Mouse (Mus musculus) skeletal muscle tissue, adult 2 months (tissue): ENCODE data around the gene Glis3.

Source experiments
- DNase-seq: peaks from one replicate; pipeline ENCODE4 v3.0.0-alpha.2; 2012; ENCODE audit warnings: low read depth, low spot score

Glis3 gene

DNA sequence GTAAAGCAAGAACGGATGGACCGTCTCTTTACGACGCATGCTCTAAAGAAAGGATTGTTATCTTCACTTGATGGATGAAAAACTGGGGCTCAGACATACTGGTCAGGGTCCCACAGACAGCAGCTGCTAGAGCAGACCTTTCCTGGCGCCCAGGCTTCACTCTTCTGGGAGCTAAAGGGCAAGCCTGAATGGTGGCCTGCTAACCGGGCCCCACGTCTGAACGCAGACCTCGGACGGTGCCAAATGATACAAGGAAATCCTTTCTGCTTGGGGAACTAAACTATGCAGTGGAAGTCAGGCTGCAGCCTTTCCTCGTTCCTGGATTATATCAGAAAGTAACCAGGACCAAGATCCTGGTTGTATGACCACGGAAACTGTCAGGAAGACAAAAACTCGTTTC lies 86.9 kb downstream of the Glis3 start:
- DNase-seq = no peak

DNA sequence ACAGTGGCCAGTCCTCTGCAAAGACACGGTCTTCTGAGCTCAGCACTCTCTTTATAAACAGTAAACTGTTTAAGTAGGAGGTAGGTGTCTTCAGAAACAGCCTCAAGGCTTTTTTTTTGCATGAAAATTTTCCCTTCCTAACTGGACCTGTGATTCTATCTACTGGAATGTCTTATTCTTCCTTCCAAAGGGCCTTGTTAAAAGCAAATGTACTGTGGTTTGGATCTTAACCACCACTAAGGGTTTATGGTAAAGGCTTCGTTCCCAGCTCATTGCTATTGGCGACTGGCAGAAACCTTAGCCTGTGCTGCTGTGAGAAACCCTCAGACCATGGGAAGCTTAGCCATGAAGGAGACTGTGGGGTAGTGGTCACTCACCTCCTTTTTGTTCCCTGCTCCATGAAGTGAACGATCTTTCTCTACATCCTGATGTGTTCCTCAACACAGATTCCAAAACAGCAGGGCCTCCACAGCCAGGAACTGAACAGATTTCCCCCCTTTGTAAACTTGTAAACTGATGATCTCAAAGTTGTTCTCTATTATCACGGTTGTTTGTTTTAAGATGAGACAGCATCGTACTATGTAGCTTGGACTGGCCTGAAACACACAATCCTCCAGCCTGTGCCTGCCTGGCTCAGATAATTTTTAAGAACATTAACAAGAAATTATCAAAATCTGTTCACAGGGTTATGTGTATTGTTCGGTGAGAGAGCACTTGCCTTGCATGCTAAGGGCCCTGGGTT lies 88.0 kb downstream of the Glis3 start:
- no peak for DNase-seq

DNA sequence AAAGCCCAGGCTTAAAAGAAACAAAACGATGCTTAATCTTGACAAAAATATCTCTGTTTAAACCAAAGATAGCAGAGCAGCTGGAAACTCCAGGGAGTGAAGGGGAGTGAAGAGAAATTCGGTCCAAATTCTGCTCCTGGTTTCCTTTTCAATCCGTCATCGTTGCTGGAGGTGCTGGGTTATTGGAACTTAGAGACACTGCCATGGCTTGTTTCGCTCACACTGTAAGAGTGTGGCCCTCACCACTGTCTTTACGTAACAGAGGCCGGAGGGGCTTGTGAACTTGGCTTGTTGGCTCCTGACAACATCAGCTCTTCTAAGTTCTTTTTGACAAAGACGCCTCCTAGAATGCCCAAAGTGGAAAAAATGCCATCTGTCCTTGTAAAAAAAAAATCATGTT lies 99.4 kb downstream of the Glis3 start:
- DNase-seq = no peak

DNA sequence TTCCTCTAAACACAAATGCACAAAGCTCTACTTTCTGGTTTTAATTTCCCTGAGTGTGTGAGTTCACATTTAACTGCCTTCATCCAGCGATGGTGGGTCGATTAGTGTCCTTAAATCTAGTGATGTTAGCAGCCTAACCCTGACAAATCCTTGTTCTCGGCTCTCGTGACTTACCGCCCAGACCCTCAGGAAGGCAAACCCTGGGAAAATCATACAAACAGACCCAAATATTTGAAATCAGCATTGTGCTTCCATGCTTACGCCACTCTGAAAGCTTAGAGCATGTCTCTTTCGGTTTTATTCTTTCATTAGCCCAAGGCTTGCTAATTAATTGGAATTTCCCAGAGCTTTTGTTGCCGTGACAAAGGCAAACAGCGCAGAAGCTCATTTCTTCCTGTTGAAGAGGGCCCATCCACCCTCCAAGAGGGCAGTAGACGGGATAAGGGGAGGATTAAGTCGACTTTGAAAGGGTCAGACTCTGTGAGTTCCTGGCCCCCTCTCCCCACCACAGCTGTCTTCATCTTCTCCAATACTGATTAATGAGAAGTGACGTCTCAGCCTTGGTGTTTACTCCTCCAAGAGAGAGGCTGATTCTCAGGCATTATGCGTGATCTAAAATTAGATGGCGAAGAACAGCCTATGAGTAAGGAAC lies 100.0 kb downstream of the Glis3 start:
- DNase-seq = no peak

DNA sequence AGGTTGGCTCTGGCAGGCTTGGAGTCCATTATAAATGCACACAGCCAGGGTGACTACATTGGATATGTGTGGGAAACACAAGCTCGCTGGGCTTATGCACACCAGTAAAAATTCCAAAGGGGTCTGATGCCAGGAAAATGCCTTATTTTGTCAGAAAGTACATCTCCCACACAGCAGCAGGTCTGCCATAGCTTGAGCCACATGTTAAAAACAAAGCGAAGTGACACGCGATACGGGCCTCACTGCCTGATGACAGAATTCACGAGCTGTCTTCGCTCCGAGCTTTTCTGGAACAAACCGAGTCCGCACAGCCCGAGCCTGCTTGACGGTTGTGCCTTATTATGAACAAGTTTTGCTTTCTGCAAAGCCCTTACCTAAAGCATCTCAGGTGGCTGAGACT lies 102.9 kb downstream of the Glis3 start:
- no peak for DNase-seq

DNA sequence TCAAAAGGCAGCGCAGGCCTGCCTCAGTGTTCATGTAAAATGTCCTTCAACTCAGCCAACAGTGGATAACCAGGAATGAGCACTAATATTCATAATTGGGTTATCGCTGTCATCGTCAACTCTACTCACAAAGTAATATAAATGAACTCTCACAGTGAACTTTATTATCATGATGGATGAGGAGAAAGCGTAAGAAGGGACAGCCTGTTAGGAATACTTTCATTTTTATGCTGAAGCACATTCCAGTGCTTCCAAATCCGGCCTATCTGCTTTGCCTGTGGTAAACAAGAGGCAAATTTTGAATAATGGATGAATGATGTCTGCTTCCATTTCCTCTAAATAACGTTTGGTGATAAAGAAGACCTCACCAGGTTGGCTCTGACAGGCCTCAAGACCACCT lies 103.3 kb downstream of the Glis3 start:
- DNase-seq = no peak

DNA sequence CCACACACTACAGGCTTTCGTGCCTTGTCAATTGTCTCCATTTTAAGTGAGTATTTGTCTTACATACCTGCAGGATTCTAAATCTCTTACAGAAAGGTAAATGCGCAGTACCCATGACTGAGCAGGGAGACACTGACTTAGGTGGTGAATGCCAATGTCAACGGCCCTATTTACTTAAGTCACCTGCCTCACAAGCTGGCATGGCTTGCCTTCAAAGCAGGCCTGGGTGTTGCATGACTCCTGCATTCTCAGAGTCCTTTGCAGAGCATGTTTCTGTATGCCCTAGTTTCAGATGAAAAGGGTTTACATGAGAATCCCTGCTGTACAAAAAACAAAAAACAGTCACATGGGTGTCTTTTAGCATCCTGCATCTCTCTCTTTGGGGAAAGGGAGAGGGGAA lies 106.2 kb downstream of the Glis3 start:
- no peak for DNase-seq

DNA sequence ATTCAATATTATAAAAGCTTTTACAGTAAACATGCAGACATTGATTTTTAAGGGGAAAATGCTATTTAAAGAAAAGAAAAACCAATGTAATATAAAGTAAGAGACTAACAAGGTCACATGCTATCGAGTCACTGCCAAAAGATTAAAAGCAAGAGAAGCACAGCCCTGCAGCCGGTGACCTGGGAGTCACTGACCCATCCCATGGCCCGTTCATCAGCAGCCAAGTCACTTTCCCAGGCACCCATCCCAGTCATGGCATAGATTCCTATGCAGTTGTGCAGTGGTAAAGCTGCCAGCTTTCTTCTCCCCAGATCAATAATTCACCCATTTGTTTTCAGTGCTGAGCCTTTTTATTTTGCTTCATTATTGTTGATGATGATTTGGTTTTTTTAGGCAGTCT lies 110.0 kb downstream of the Glis3 start:
- DNase-seq = no peak

DNA sequence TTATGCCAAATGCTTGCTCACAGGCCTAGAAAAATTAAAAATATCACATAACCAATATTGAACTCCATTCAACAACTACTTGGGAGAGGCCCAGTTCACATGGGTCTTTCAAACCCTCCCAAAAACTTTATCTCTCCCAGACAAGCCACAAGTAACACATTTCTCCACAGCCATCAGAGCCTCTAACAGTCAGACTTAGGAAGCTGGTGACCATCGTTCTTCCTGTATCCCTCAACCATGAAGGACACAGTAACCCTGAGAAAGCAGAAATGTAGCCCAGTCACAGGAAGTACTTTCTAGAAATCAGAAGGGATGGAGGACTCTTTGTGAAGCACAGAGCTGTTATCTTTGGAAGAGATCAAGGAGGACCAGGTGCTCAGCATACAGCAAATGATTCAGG lies 112.8 kb downstream of the Glis3 start:
- peak; percentile 3 for DNase-seq

DNA sequence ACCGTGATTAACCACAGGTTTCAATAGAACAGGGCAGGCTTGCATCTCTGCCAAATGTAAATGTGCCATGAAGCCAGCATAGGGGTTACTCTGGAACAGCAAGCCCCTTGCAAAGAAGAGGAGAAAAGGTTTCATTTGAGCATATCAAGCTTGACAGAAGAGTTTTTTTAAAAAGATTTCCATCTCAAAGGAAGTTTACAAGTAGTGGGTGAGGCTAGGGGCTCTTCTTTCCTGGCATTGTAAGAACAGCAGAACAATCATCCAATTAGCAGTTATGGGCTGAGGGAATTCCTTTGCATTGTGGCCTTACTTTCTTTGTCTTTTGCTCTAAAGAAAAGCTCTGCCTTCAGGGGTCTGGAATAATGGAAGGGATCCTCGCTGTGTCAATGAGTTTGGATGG lies 113.3 kb downstream of the Glis3 start:
- no peak for DNase-seq

DNA sequence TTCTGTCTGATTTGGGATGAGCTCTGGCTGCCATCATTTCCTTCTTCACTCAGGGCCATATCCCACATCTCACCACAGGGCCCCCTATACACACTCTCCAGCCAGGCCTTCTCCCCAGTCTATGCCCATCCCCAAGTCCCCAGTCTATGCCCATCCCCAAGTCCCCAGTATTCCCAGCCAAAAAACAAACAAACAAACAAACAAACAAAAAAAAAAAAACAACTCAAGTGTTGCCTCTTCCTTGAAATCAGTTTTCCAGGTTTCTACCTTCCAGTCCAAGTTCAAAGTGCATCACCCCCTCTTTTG lies 118.2 kb downstream of the Glis3 start:
- DNase-seq = no peak

DNA sequence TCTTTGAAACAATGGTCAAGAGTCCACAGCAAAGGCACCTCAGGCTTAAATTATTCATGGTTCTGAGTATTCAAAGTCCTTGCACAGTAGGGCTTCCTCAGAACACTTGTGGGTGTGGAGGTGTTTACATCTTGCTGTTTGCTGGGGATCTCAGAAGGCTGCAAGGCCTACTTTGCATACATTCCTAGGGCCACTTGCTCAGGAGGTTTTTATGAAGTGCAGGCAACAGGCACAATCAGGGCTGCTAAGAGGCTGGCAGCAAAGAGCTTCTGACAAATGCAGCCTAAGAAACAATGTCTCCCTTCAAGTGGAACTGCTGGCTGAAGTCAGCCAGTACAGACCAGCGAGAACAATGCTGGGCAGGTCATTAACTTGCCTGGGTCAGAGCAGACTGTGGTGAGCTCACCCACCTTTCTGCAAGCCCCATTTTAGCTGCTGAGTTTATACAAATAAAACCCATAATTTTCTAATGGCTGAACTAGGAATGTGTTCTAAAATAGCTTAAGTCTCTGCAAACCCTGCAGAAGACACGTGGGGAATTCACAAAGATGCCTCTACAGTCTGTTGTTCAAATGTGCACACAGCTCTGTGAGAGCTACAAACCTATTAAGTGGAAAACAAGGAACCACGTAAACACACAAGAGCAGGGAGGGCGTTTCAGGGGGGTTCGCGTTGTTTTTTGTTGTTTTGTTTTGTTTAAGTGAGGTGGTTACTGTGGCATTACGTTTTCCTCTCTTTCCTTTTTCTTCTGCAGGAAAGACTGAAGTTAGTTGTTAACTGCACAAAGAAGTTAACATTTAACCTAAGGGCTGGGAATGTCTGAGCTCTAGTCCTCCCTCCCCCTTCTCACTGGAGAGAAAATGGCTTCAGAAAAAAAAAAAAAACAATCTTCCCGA lies 118.8 kb downstream of the Glis3 start:
- no peak for DNase-seq

DNA sequence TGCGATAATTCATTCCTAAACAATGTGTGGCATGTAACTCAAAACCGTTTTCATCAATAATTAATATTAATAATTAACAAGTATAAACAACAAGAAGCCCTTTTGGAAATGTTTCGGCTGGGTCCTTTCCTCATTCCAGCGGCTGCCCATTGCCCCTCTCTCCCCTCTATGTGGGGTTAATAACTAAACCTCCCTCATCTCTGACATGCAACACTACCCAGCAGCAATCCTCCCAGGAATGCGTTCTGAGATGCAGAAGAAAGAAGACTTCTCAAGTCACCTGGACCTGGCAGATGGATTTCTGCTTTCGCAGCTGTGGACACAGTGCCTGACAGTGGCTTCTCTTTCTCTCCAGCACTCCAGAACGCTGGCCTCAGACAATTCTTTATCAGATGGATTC lies 120.0 kb downstream of the Glis3 start:
- DNase-seq = no peak

DNA sequence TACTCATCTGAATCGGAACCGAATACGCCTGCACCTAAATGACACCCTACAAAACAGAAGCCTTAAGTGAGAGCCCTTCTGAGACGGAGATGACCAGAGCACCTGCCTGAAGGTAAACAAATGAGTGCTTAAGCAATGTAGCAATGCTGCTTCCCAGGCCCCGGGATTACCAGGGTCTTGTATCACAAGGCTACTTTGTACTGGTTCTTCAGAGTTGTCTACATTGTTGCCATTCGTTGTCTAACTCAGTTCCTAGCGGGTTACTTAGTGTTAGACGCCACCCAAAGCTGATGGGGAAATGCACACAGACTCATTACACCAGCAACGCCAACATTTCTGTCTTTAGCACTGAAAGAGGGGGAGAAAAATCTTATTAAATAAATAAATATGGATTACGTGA lies 120.5 kb downstream of the Glis3 start:
- DNase-seq = no peak

DNA sequence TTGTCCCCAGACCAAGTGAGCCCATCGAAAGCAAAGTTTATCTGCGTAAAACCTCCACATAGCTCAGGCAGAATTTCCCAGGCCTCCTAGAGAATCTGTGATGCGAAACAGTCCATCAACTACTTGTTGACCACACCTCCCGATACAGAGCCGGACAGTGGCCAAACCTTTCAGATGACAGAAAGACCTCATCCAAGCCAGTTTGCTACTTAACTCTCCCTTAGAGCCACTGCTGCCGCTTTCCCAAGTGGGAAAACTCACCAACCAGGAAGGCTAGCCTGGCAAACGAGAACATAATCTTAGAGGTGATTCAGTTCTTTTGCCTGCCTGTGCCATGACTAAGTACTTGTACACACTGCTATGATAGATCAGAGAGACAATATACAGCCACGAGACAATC lies 121.2 kb downstream of the Glis3 start:
- DNase-seq = peak; percentile 3

DNA sequence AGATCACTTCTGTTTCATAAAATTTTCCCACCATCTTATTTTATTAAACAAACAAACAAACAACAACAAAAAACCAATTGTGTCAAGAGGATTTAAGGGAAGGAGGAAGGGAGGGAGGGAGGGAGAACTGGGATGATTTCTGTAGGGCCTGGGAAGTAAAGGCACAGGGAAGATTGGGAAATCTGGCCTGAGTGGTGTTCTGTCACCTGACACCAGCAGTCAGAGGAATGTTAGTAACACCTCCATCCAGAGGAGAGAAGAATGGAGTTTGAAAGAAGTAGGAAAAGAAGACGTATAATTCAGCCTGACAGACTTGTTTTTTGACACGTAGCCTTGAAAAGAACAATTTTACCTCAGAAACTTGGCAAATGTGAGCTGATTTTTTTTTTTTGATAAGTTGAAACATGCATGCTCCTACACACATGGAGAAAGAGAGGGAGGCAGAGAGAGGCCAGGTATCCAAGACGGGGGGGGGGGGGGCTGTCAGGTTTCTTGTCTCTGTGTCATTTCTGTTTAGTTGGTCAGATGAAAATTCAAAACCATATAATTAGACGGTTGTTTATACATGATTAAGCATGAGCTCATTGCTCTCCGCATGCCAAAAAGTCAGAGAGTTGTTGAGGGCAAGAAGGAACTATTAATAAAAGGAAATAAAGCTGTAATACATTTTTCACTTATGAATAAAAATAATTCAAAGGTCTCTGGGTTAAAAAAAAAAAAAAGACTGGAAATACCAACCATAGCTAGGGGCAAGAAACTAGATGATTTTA lies 122.1 kb downstream of the Glis3 start:
- DNase-seq = no peak

DNA sequence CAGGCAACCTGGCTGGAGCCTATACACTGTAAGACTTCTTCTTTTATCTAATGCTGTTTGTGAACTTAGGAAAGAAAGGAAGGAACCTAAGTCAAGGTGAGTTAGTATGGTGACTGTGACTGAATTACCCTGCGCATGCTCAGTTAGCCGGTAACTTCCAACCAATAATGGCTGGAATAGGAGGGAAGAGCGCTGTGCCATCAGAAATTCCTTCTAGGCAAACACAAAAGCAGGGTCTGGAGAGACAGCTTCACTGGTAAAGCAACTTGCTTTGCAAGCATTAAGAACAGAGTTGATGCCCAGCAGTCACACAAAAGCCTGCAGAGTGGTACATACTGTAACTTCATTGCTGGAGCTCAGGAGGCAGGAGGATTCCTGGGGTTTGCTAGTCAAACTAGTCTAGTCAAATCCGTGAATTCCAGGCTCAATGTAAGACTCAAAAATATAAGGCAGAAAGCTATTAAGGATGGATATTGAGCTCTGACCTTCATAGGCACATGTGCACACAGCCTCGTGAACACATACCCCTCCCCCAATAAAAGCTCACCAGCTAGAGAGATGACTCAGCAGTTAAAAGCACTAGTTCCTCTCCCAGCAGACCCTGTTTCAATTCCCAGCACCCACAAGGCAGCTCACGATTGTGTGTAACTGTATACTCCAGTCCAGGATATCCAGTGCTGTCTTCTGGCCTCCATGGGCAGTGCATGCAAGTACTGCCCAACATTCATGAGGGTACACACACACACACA lies 124.5 kb downstream of the Glis3 start:
- DNase-seq = no peak

DNA sequence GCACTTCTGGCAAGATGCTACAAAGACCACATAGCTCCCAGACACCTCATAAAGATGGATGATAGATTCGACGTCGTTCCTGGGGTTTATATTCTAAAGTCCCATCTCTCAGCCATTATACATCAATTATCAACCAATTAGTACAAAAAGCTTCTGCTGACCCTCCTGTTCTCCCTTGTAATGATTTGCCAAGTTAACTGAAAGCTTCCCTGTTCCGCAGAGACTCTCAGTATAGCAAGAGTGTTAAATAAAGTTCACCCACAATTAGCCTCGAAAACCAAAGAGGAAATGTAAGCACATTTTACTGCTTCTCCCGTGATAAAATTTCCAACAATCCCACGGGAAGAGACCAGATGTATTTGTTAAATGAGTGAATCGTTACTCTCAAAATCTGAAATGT lies 129.3 kb downstream of the Glis3 start:
- DNase-seq = no peak

DNA sequence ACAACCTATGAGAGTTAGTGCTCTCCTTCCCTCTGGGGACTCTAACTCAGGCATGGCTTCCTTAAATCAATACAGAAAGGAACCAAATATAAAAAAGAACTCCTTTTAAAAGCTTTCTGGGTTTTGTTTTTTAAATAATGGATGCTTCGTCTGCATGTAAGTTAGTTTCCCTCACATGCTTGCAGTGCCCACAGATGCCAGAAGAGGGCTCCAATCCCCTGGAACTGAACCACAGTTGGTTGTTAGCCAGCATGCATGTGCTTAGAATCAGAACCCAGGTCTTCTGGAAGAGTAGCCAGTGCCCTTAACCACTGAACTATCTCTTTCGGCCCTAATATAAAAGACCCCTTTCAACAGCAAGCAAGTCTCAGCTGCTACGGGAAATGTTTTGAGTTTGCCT lies 132.9 kb downstream of the Glis3 start:
- DNase-seq = no peak

DNA sequence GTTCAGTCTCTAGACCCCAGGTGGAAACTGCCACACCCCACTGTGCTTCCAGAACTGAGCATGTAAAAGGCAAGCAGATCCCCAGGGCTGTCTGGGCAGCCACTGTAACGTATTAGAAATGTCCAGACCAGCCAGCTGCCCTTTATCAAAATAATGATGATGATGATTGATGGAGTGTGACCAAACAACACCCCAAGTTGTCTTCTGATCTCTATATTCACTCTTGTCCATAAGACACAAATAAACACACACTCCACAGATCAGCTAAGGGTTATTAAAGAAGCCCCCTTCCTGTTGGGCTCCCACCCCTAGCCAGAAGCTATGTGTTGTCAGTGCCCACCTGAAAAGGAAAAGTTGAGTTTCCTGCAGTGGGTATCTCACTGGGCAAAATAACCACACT lies 134.4 kb downstream of the Glis3 start:
- DNase-seq = no peak

DNA sequence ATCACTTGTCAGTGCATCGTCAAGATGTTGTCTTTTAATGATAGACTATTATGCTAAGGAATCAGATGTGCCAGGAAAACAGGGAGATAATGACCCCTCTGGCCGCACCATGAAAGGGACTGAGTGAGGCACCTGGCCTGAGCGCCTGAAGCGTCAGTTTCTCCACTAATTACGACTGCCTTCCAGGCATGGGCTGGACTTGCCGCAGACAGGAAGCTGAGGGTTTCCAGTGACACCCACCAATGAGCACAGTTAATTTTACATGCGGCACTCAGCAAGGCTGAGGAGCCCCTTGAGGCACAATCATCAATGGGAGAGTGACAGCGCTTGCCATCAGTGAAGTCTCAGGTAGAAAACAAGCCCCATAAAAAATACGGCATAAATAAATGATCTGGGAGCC lies 141.1 kb downstream of the Glis3 start:
- no peak for DNase-seq
